Mouse (Mus musculus) MEL (cell line): Measurements from ENCODE around the gene Dus1l.

ENCODE experiments used
- CTCF ChIP-seq, 3 experiments: IDR thresholded peaks in 2 of 3; conservative IDR thresholded peaks in 1 of 3; 2 replicates each; pipeline ENCODE4 v1.5.1; 2011 to 2012; ENCODE audit warnings: low read length in 3 of 3, low read depth in 2 of 3, mild to moderate bottlenecking in 2 of 3, improper control_type of control experiment in 1 of 3, inconsistent platforms in 1 of 3, mixed read lengths in 1 of 3, moderate library complexity in 1 of 3; ENCODE audit not compliant: control insufficient read depth in 1 of 3, insufficient read depth in 1 of 3, poor library complexity in 1 of 3, severe bottlenecking in 1 of 3
- E2F4 ChIP-seq: IDR thresholded peaks from 2 replicates; pipeline ENCODE4 v1.6.1; 2011; ENCODE audit warnings: low read depth, low read length, improper control_type of control experiment, borderline replicate concordance
- ELF1 ChIP-seq: IDR thresholded peaks from 2 replicates; pipeline ENCODE4 v1.6.1; 2014; ENCODE audit warnings: low read depth, mild to moderate bottlenecking, inconsistent platforms, low read length, improper control_type of control experiment, moderate library complexity
- EP300 ChIP-seq, 2 experiments: IDR thresholded peaks; 2 replicates each; pipeline ENCODE4 v1.6.1; 2011; ENCODE audit warnings: improper control_type of control experiment in 2 of 2, low read length in 2 of 2, low read depth in 1 of 2, mild to moderate bottlenecking in 1 of 2
- HCFC1 ChIP-seq: IDR thresholded peaks from 2 replicates; pipeline ENCODE4 v1.6.1; 2012; ENCODE audit warnings: low read depth, mild to moderate bottlenecking, inconsistent platforms, low read length, improper control_type of control experiment, moderate library complexity
- MAZ ChIP-seq: IDR thresholded peaks from 2 replicates; pipeline ENCODE4 v1.6.1; 2012; ENCODE audit warnings: low read depth, mild to moderate bottlenecking, inconsistent platforms, low read length, improper control_type of control experiment
- POLR2A ChIP-seq, 2 experiments: IDR thresholded peaks; 2 replicates each; pipeline ENCODE4 v1.6.1; 2011 to 2012; ENCODE audit warnings: low read length in 2 of 2, mild to moderate bottlenecking in 2 of 2, control low read depth in 1 of 2, improper control_type of control experiment in 1 of 2, low read depth in 1 of 2, moderate library complexity in 1 of 2; ENCODE audit not compliant: control insufficient read depth in 1 of 2, insufficient read depth in 1 of 2, poor library complexity in 1 of 2
- POLR2AphosphoS2 ChIP-seq: IDR thresholded peaks from 2 replicates; pipeline ENCODE4 v1.6.1; 2011; ENCODE audit warnings: low read length, improper control_type of control experiment
- USF1 ChIP-seq: IDR thresholded peaks from 2 replicates; pipeline ENCODE4 v1.6.1; 2014; ENCODE audit warnings: low read depth, mild to moderate bottlenecking, inconsistent platforms, low read length, improper control_type of control experiment, moderate library complexity
- USF2 ChIP-seq, 2 experiments: IDR thresholded peaks; 2 replicates each; pipeline ENCODE4 v1.6.1; 2011 to 2012; ENCODE audit warnings: improper control_type of control experiment in 2 of 2, low read length in 2 of 2, borderline replicate concordance in 1 of 2, inconsistent platforms in 1 of 2, low read depth in 1 of 2, mild to moderate bottlenecking in 1 of 2; ENCODE audit not compliant: insufficient read depth in 1 of 2
- ZC3H11A ChIP-seq: IDR thresholded peaks from 2 replicates; pipeline ENCODE4 v1.6.1; 2012; ENCODE audit warnings: low read depth, mild to moderate bottlenecking, inconsistent platforms, low read length, improper control_type of control experiment
- ZNF384 ChIP-seq: IDR thresholded peaks from 2 replicates; pipeline ENCODE4 v1.6.1; 2012; ENCODE audit warnings: low read depth, mild to moderate bottlenecking, inconsistent platforms, low read length, improper control_type of control experiment

GRCm38 (mm10) chr11:120820546-120820945 lies 24.3 kb upstream of the Dus1l start:
- TF ChIP-seq CTCF (IDR thresholded peaks at IDR 0.05 in 2 of 3, conservative IDR thresholded peaks at IDR 0.05 in 1 of 3; ENCODE audit: control insufficient read depth in 1 of 3, insufficient read depth in 1 of 3, low read depth in 2 of 3, low read length in 3 of 3, poor library complexity in 1 of 3, severe bottlenecking in 1 of 3) (no peak), EP300 (IDR thresholded peaks at IDR 0.05; ENCODE audit: low read depth in 1 of 2, low read length in 2 of 2) (no peak), POLR2A (IDR thresholded peaks at IDR 0.05; ENCODE audit: control insufficient read depth in 1 of 2, insufficient read depth in 1 of 2, low read depth in 1 of 2, low read length in 2 of 2, poor library complexity in 1 of 2) (no peak), HCFC1 (no peak), ZNF384 (no peak), ZC3H11A (no peak), USF2 (IDR thresholded peaks at IDR 0.05; ENCODE audit: borderline replicate concordance in 1 of 2, insufficient read depth in 1 of 2, low read depth in 1 of 2, low read length in 2 of 2) (no peak), E2F4 (no peak), USF1 (no peak), ELF1 (no peak), POLR2AphosphoS2 (no peak; the same call in 1 of the 2 replicates), MAZ (no peak)
